Mouse (Mus musculus) intestine, embryonic 15.5 days (tissue): Measurements from ENCODE around the gene Slc32a1. TPM values are rescaled to one million over a fixed set of nuclear protein-coding genes. Genes with fewer than 3 reads are reported as not detected.
A peak's percentile ranks its signal among the peaks of the same experiment; 100 is the strongest.

Experiments
- ATAC-seq: fragments of 200-750 bp; cut with Nextera tagmentation; 2 replicates; pipeline ENCODE4 v1.8.0; 2017; ENCODE audit warnings: moderate TSS enrichment, moderate library complexity
- H3K27ac ChIP-seq: fragments of 300-500 bp; sonication (generic); 2 replicates; pipeline ENCODE4 v1.5.1; 2015; ENCODE audit warnings: mild to moderate bottlenecking, inconsistent platforms
- H3K27me3 ChIP-seq: fragments of 300-500 bp; sonication (generic); replicated peaks from 2 replicates; pipeline ENCODE4 v1.6.1; 2015; ENCODE audit warnings: inconsistent platforms
- H3K36me3 ChIP-seq: fragments of 300-500 bp; sonication (generic); 2 replicates; pipeline ENCODE4 v1.6.1; 2015; ENCODE audit warnings: inconsistent platforms
- H3K4me1 ChIP-seq: fragments of 300-500 bp; sonication (generic); replicated peaks from 2 replicates; pipeline ENCODE4 v1.6.1; 2015; ENCODE audit warnings: inconsistent platforms
- H3K4me2 ChIP-seq: fragments of 300-500 bp; sonication (generic); replicated peaks from 2 replicates; pipeline ENCODE4 v1.6.1; 2015; ENCODE audit warnings: mild to moderate bottlenecking, inconsistent platforms
- H3K4me3 ChIP-seq: fragments of 300-500 bp; sonication (generic); replicated peaks from 2 replicates; pipeline ENCODE4 v1.5.1; 2015; ENCODE audit warnings: inconsistent platforms
- H3K9ac ChIP-seq: fragments of 300-500 bp; sonication (generic); 2 replicates; pipeline ENCODE4 v1.6.1; 2015; ENCODE audit warnings: inconsistent platforms
- H3K9me3 ChIP-seq: fragments of 300-500 bp; sonication (generic); 2 replicates; pipeline ENCODE4 v1.6.1; 2016; ENCODE audit warnings: inconsistent platforms
- WGBS: fragments of 180-500 bp; shearing (Covaris S2); methylation state at CpG from one replicate; pipeline ENCODE4 v1.1.7; 2015; 5-methylcytosine and 5-hydroxymethylcytosine counted together
- polyA plus RNA-seq: library from polyadenylated mRNA; unstranded; fragments of >200 nt; fragmentation: Nextera tagmentation; extraction: Ambion mirVana; gene quantifications from 2 replicates; pipeline ENCODE4 v1.2.1, GENCODE M21; 2015

The Slc32a1 gene
- polyA plus RNA-seq, 1 experiment from 2014 or later: not detected

DNA sequence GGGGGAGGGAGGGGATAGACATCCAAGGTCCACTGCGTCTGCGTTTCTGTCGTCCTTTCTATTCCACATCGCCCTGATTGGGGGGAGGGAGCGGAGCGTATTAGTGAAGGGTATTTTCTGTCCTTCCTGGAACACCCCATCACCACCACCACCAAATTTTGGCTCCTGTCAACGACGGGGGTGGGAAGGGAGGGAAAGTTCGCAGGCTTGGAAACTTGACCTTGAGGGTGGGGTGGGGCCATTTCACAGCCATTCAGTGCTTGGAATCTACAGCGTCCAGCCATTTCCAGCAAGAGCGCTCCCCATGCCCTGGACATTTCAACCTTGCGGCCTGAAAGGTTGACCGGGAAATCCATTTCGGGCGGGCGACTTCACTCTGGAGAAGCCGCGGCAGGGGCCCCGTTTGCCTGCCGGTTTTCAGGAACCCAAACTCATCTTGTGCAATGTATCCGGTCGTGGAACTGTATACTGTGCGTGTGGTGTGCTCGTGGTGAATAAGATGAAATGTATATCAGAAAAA is 4.7 kb downstream of the Slc32a1 start:
- no peak for ATAC-seq
- WGBS: 1% methylated on average over 23 of the region's 24 CpGs
- peaks cover 97% of the 10 kb centered on the region for H3K27me3 ChIP-seq
- no peak overlapping the region for H3K9ac ChIP-seq
- H3K36me3 ChIP-seq: no peaks in the 10 kb centered on the region
- H3K4me1 ChIP-seq: peaks cover 15% of the 10 kb centered on the region
- H3K27ac ChIP-seq: no peak overlapping the region
- no peak overlapping the region for H3K4me2 ChIP-seq
- no peaks in the 10 kb centered on the region for H3K9me3 ChIP-seq
- H3K4me3 ChIP-seq: no peak overlapping the region

DNA sequence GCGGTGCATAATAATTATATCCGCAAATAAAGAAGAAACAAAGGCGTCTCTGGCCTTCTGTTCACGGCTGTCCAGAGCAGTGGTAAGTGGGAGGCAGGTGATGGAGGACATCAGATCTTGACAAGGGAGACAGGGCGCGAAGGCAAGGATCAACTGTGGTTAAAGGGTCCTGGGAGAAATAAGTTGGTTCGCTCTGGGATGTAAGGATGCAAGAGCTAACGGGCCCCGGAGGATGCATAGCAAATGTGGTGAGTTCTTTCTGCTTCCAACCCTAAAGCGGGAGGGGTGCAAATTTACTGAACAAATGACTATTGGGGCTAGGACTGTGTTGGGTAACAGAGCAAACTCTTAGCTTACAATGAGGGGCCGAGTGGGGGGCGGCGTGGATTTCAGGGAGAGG is 5.1 kb downstream of the Slc32a1 start:
- peaks cover 96% of the 10 kb centered on the region for H3K27me3 ChIP-seq
- no peak for ATAC-seq
- no peaks in the 10 kb centered on the region for H3K36me3 ChIP-seq
- H3K4me3 ChIP-seq: no peak overlapping the region
- 5% methylated on average over 13 of the region's 13 CpGs for WGBS
- H3K27ac ChIP-seq: no peak overlapping the region
- no peak overlapping the region for H3K4me2 ChIP-seq
- peaks cover 10% of the 10 kb centered on the region for H3K4me1 ChIP-seq
- no peak overlapping the region for H3K9ac ChIP-seq
- no peaks in the 10 kb centered on the region for H3K9me3 ChIP-seq

DNA sequence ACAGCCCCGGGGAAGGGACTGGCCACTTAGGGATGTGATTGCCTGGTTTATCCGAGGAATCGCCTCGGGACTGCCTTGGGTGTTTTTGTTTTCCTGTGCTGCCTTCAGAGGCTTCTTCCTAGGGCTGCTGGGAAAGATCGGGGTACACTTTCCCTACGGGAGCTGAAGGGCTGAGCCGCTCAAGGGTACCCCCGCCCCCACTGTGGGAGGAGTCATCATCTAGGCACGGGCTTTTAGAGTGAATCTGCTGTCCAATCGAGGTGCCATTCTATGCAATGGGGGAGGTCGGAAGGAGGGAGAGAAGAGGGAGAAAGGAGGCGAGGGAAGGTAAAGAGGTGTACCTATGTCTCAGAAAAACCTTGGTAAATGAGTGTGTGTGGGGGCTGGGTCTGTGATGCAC is 5.7 kb downstream of the Slc32a1 start:
- Histone ChIP-seq H3K27ac (no peak overlapping the region), H3K4me3 (no peak overlapping the region), H3K4me2 (no peak overlapping the region), H3K9me3 (no peaks in the 10 kb centered on the region), H3K27me3 (peaks cover 96% of the 10 kb centered on the region), H3K36me3 (no peaks in the 10 kb centered on the region), H3K4me1 (peaks cover 6% of the 10 kb centered on the region; the same call in 1 of the 2 replicates), H3K9ac (no peak overlapping the region)
- ATAC-seq: no peak
- WGBS: 1% methylated on average over 12 of the region's 12 CpGs

DNA sequence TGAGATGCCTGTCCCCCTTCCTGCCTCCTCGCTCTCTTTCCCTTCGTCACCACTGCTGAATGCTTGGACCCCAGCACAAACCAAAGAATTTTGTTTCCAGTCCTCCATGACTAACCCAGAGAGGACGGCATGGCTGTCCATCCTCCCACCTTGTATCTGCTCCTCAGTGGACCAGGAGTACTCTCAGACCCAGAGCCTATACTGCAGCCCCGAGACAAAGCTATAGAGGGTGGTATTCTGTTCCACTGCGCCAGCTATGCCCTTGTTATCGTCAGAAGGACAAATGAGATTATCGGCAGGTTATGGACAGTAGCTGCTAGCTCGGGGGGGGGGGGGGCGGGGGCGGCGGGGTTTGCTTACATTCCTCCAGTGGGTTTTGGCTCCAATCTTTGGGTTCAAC is 6.2 kb downstream of the Slc32a1 start:
- Histone ChIP-seq H3K36me3 (no peaks in the 10 kb centered on the region), H3K27ac (no peak overlapping the region), H3K27me3 (peaks cover 95% of the 10 kb centered on the region), H3K9ac (no peak overlapping the region), H3K9me3 (no peaks in the 10 kb centered on the region), H3K4me3 (no peak overlapping the region), H3K4me2 (no peak overlapping the region), H3K4me1 (peaks cover 6% of the 10 kb centered on the region; the same call in 1 of the 2 replicates)
- no peak for ATAC-seq
- WGBS: 11% methylated on average over 11 of the region's 11 CpGs

DNA sequence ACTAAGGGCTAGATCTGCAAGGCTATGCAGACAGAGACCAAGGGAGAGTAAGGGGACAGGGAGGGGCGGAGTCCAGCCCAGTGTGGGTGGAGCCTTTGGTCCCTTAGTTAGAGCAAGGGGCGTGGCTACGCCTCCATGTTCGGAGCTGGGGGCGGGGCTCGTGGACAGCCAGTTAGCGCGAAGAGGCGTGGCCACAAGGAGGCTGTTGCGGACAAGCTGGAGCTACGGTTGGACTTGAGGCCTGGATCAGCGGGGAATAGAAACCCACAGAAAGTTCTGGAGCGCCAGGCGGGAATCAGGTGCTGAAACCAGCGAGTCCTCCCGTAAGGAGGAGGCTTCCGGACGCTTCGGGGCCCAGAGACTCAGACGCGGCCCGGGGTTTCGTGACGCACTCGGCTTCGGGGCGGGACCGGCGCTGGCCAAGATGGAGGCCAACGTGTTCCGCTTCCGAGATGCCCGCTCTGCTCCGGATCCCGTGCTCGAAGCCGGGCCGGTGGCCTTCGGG is 14.2 kb downstream of the Slc32a1 start, which contains the start of gene Actr5:
Actr5 (plus strand) TSS at position 171 of the 505 bp plus-strand sequence.
- ATAC-seq: peak; percentile 98
- Histone ChIP-seq H3K9me3 (no peaks in the 10 kb centered on the region), H3K9ac (peak within 1 kb of the TSS; percentile 84), H3K27me3 (peaks cover 21% of the 10 kb centered on the region), H3K4me2 (peak within 1 kb of the TSS; percentile 77), H3K27ac (peak within 1 kb of the TSS; percentile 84), H3K36me3 (peaks cover 3% of the 10 kb centered on the region; the same call in 1 of the 2 replicates), H3K4me3 (peak within 1 kb of the TSS; percentile 91), H3K4me1 (0 out of 2 replicates have a peak, but pooled peaks cover 5% of the 10 kb centered on the region)
- under 1% methylated on average over 39 of the region's 39 CpGs for WGBS

DNA sequence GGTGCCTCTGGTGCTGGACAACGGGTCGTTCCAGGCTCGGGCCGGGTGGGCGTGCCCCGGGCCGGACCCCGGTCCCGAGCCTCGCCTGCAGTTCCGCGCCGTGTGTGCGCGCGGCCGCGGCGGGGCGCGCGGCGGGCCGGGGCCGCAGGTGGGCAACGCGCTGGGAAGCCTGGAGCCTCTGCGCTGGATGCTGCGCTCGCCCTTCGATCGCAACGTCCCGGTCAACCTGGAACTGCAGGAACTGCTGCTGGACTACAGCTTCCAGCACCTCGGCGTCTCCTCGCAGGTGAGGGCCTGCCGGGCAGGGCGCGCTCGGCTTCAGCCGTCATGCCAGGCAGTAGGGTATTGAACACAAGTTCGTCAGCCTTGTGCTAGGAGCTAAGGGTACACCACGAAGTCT is 14.7 kb downstream of the Slc32a1 start:
- H3K27me3 ChIP-seq: peaks cover 16% of the 10 kb centered on the region
- H3K36me3 ChIP-seq: peaks cover 5% of the 10 kb centered on the region; the same call in 1 of the 2 replicates
- H3K4me1 ChIP-seq: 0 out of 2 replicates have a peak, but pooled peaks cover 5% of the 10 kb centered on the region
- peak overlapping the region; percentile 84 for H3K27ac ChIP-seq
- peak overlapping the region; percentile 84 for H3K9ac ChIP-seq
- H3K4me3 ChIP-seq: peak overlapping the region; percentile 91
- no peaks in the 10 kb centered on the region for H3K9me3 ChIP-seq
- ATAC-seq: peak; percentile 80
- H3K4me2 ChIP-seq: peak overlapping the region; percentile 77
- under 1% methylated on average over 38 of the region's 44 CpGs for WGBS

DNA sequence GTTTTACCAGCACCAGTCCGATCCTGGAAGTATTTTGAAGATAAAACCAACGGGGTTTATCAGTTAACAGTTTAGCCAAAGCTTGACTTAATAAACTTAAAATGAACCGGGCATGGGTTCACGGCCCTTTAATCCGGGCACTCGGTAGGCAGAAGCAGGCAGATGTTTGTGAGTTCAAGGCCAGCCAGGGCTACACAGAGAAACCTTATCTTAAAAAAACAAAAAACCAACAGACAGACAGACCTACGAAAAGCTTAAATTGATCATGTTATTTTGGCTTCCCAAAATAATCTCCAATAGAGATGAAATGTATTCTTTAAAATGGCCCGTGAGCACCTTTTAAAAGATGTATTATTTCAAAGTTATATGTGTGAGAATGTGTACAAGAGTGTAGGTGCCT is 15.1 kb downstream of the Slc32a1 start:
- H3K27me3 ChIP-seq: peaks cover 13% of the 10 kb centered on the region
- 30% methylated on average over 8 of the region's 8 CpGs for WGBS
- peaks cover 5% of the 10 kb centered on the region; the same call in 1 of the 2 replicates for H3K36me3 ChIP-seq
- H3K27ac ChIP-seq: no peak overlapping the region
- no peaks in the 10 kb centered on the region for H3K9me3 ChIP-seq
- peak overlapping the region; percentile 84 for H3K9ac ChIP-seq
- H3K4me1 ChIP-seq: 0 out of 2 replicates have a peak, but pooled peaks cover 5% of the 10 kb centered on the region
- no peak for ATAC-seq
- H3K4me3 ChIP-seq: peak overlapping the region; percentile 91
- peak overlapping the region; percentile 77 for H3K4me2 ChIP-seq

DNA sequence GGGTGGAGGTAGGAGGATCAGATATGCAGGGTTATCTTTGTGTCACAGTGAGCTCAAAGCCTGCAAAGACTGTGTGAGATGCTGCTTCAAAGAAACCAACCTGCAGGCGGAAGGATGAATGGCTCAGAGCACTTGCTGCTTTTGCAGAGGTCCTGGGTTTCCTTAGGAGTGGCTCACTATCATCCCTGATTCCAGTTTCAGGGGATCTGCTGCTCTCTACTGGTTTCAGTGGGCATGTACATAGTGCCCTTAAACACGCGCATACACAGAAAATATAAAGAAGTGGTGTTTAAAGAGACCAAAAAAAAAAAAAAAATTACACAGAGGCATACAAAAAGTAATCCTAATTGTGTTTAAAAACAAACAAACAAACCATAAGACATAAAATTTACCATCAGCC is 18.3 kb downstream of the Slc32a1 start:
- no peak for ATAC-seq
- Histone ChIP-seq H3K4me3 (no peak overlapping the region), H3K4me1 (0 out of 2 replicates have a peak, but pooled peaks cover 5% of the 10 kb centered on the region), H3K9ac (no peak overlapping the region), H3K4me2 (no peak overlapping the region), H3K27ac (no peak overlapping the region), H3K9me3 (no peaks in the 10 kb centered on the region), H3K27me3 (no peaks in the 10 kb centered on the region), H3K36me3 (peaks cover 28% of the 10 kb centered on the region)
- 71% methylated on average over 3 of the region's 3 CpGs for whole genome bisulfite sequencing

DNA sequence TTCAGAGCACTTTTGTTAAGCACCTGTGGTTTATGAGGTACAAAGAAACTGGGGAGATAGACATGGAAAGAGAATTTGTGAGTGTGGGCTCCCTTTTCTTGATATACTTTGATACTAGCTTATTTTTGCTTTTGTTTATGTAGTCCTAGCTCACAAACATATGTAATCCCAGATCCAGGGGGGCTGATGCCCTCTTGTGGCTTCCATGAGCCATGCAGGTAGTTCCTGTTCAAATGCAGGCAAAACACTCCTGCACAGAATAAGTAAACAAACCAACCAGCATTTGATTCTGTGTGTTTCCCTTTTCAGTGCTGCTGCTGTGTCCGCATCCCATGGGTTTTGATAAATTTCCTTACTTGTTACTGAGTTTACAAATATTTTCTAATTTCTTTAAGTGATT is 18.8 kb downstream of the Slc32a1 start:
- 58% methylated on average over 1 of the region's 1 CpGs for WGBS
- H3K4me2 ChIP-seq: no peak overlapping the region
- H3K4me1 ChIP-seq: 0 out of 2 replicates have a peak, but pooled peaks cover 5% of the 10 kb centered on the region
- no peak overlapping the region for H3K27ac ChIP-seq
- no peak overlapping the region for H3K4me3 ChIP-seq
- H3K9ac ChIP-seq: no peak overlapping the region
- H3K36me3 ChIP-seq: peaks cover 28% of the 10 kb centered on the region
- ATAC-seq: no peak
- no peaks in the 10 kb centered on the region for H3K27me3 ChIP-seq
- H3K9me3 ChIP-seq: no peaks in the 10 kb centered on the region

DNA sequence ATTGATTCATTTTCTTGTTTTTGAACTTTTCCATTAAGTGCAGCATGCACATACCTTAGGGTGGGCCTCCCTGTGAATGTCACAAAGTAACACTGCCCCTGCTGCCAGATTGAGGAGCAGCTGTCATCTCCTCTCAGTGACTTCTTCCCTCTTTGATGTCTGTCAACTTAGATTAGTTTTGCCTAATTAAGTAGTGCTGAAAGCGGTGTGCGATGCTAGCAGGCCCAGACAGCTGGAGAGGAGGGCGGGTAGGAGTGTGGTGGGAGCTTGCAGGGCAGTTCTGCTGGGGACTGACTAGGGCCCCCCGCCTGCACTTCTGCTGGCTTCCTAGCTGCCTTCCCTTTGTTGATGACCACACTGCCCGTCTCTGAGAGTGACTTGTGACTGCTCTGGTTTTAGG is 21.3 kb downstream of the Slc32a1 start:
- 87% methylated on average over 5 of the region's 5 CpGs for WGBS
- Histone ChIP-seq H3K9me3 (no peaks in the 10 kb centered on the region), H3K4me1 (no peaks in the 10 kb centered on the region), H3K4me2 (no peak overlapping the region), H3K9ac (no peak overlapping the region), H3K36me3 (peaks cover 45% of the 10 kb centered on the region), H3K27ac (no peak overlapping the region), H3K27me3 (no peaks in the 10 kb centered on the region), H3K4me3 (no peak overlapping the region)
- ATAC-seq: no peak

DNA sequence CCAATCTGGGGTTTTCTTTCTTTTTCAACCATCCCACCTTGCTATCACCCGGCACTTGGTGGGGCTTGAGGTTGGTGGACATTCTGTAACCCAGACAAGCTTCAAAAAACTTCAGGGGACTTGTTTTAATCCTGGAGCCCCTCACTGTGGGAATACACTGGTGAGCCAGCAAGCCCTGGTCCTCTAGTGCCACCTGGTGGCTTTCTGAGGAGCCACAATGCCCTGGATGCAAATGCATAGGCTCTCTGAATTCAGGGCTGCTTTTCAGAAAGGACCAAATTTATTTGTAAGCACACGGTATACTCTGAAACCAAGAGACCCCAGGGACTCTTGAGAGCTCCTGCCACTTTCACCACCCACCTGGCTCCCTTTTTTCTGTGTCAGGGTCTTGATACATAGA is 31.3 kb downstream of the Slc32a1 start:
- 12% methylated on average over 2 of the region's 2 CpGs for WGBS
- Histone ChIP-seq H3K4me1 (no peaks in the 10 kb centered on the region), H3K9me3 (no peaks in the 10 kb centered on the region), H3K27me3 (no peaks in the 10 kb centered on the region), H3K27ac (no peak overlapping the region), H3K4me2 (no peak overlapping the region), H3K9ac (no peak overlapping the region), H3K36me3 (peaks cover 13% of the 10 kb centered on the region; the same call in 1 of the 2 replicates), H3K4me3 (no peak overlapping the region)
- no peak for ATAC-seq

DNA sequence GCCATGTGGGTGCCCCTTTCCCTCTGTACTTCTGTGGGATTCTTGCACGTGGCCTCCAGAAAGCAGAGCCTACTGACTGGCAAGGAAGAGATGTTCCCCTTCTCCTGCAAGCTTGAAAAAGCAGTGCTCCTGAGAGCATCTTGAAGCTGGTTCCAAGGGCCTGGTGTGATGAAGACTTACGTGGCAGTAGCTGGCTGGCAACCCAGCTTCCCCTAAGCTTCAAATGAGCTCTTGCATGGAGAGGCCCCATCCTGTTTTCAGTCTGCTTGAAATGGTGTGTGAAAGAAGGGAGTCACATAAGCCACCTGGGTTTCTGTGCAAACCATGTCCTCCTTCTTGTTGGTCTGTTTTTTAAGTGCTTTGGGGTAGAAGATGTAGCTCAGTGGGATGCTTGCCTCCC is 32.0 kb downstream of the Slc32a1 start:
- 78% methylated on average over 2 of the region's 2 CpGs for WGBS
- Histone ChIP-seq H3K4me3 (no peak overlapping the region), H3K27me3 (no peaks in the 10 kb centered on the region), H3K9ac (no peak overlapping the region), H3K4me1 (no peaks in the 10 kb centered on the region), H3K36me3 (peaks cover 11% of the 10 kb centered on the region; the same call in 1 of the 2 replicates), H3K27ac (no peak overlapping the region), H3K4me2 (no peak overlapping the region), H3K9me3 (no peaks in the 10 kb centered on the region)
- no peak for ATAC-seq

DNA sequence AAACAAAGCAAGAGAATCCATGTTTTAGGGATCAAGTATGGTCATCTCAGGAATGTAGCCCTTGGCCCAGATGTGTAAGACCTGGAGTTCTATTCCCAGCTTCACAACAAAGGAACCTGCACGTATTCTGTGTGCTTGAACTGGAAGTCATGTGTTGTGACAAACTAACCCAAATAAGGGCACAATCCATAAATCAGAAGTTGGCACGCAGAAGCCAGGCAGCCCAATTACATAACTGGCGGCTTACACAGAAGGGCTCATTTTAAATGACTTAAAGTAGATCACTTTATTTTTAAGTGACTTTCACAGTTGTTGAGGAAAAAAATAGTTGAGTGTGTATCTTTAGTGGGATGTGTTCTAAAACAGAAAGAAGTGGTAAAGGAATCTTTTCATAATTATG is 33.2 kb downstream of the Slc32a1 start:
- no peaks in the 10 kb centered on the region for H3K27me3 ChIP-seq
- H3K9me3 ChIP-seq: no peaks in the 10 kb centered on the region
- no peak overlapping the region for H3K4me2 ChIP-seq
- 70% methylated on average over 3 of the region's 3 CpGs for WGBS
- no peak for ATAC-seq
- no peak overlapping the region for H3K9ac ChIP-seq
- H3K4me3 ChIP-seq: no peak overlapping the region
- no peak overlapping the region for H3K27ac ChIP-seq
- H3K36me3 ChIP-seq: peaks cover 3% of the 10 kb centered on the region; the same call in 1 of the 2 replicates
- no peaks in the 10 kb centered on the region for H3K4me1 ChIP-seq
